Mouse (Mus musculus): ENCODE results near the gene Stag1. TPM values are rescaled to one million over a fixed set of nuclear protein-coding genes. Genes with fewer than 3 reads are reported as not detected.

Stag1 gene
- polyA plus RNA-seq, 1 experiment from 2014 or later = 44.7 TPM

GRCm38 (mm10) chr9:100990609-100991008 is 393.0 kb downstream of the Stag1 start:
- Histone ChIP-seq H3K4me3 (no peak overlapping the region), H3K27me3 (no peaks in the 10 kb centered on the region), H3K9me3 (no peaks in the 10 kb centered on the region), H3K9ac (no peak overlapping the region), H3K36me3 (peaks cover 60% of the 10 kb centered on the region), H3K4me2 (no peak overlapping the region), H3K27ac (no peak overlapping the region), H3K4me1 (replicated peaks) (no peaks in the 10 kb centered on the region)
- ATAC-seq (ENCODE audit: low FRiP score) = no peak
- 91% methylated on average over 5 of the region's 5 CpGs for WGBS

GRCm38 (mm10) chr9:100991321-100991720 is 393.7 kb downstream of the Stag1 start:
- no peak for ATAC-seq (ENCODE audit: low FRiP score)
- Histone ChIP-seq H3K27me3 (no peaks in the 10 kb centered on the region), H3K9me3 (no peaks in the 10 kb centered on the region), H3K36me3 (peaks cover 59% of the 10 kb centered on the region), H3K27ac (no peak overlapping the region), H3K9ac (no peak overlapping the region), H3K4me1 (replicated peaks) (no peaks in the 10 kb centered on the region), H3K4me3 (no peak overlapping the region), H3K4me2 (no peak overlapping the region)
- WGBS = 94% methylated on average over 2 of the region's 2 CpGs

- H3K27me3 ChIP-seq = no peaks in the 10 kb centered on the region
- H3K9ac ChIP-seq = no peak overlapping the region
- ATAC-seq (ENCODE audit: low FRiP score) = no peak
- H3K4me3 ChIP-seq = no peak overlapping the region
- no peaks in the 10 kb centered on the region for H3K9me3 ChIP-seq
- no peak overlapping the region for H3K27ac ChIP-seq
- no peaks in the 10 kb centered on the region for H3K4me1 ChIP-seq (replicated peaks)
- 79% methylated on average over 2 of the region's 2 CpGs for WGBS
- H3K4me2 ChIP-seq = no peak overlapping the region
- H3K36me3 ChIP-seq = peaks cover 57% of the 10 kb centered on the region
Observed at GRCm38 (mm10) chr9:100992191-100992590, 394.6 kb downstream of the Stag1 start.

- H3K27me3 ChIP-seq = no peaks in the 10 kb centered on the region
- H3K9me3 ChIP-seq = no peaks in the 10 kb centered on the region
- peaks cover 59% of the 10 kb centered on the region for H3K36me3 ChIP-seq
- 88% methylated on average over 4 of the region's 4 CpGs for WGBS
- H3K4me2 ChIP-seq = no peak overlapping the region
- H3K4me3 ChIP-seq = no peak overlapping the region
- no peaks in the 10 kb centered on the region for H3K4me1 ChIP-seq (replicated peaks)
- no peak for ATAC-seq (ENCODE audit: low FRiP score)
- no peak overlapping the region for H3K9ac ChIP-seq
- H3K27ac ChIP-seq = no peak overlapping the region
Observed at GRCm38 (mm10) chr9:100993937-100994336, 396.3 kb downstream of the Stag1 start.

GRCm38 (mm10) chr9:100997138-100997537 is 399.5 kb downstream of the Stag1 start:
- no peak for ATAC-seq (ENCODE audit: low FRiP score)
- Histone ChIP-seq H3K4me3 (no peak overlapping the region), H3K4me1 (replicated peaks) (no peaks in the 10 kb centered on the region), H3K9me3 (no peaks in the 10 kb centered on the region), H3K36me3 (peaks cover 51% of the 10 kb centered on the region), H3K4me2 (no peak overlapping the region), H3K27ac (no peak overlapping the region), H3K27me3 (no peaks in the 10 kb centered on the region), H3K9ac (no peak overlapping the region)
- WGBS = 94% methylated on average over 2 of the region's 2 CpGs

- H3K4me1 ChIP-seq (replicated peaks) = no peaks in the 10 kb centered on the region
- H3K27ac ChIP-seq = no peak overlapping the region
- 92% methylated on average over 4 of the region's 4 CpGs for WGBS
- no peak for ATAC-seq (ENCODE audit: low FRiP score)
- no peak overlapping the region for H3K4me3 ChIP-seq
- H3K4me2 ChIP-seq = no peak overlapping the region
- no peak overlapping the region for H3K9ac ChIP-seq
- H3K9me3 ChIP-seq = no peaks in the 10 kb centered on the region
- H3K36me3 ChIP-seq = peaks cover 37% of the 10 kb centered on the region
- H3K27me3 ChIP-seq = no peaks in the 10 kb centered on the region
Observed at GRCm38 (mm10) chr9:101002053-101002452, 404.5 kb downstream of the Stag1 start.

GRCm38 (mm10) chr9:101002841-101003240 is 405.2 kb downstream of the Stag1 start:
- H3K36me3 ChIP-seq = peaks cover 37% of the 10 kb centered on the region
- no peak for ATAC-seq (ENCODE audit: low FRiP score)
- H3K27me3 ChIP-seq = no peaks in the 10 kb centered on the region
- no peak overlapping the region for H3K27ac ChIP-seq
- H3K4me2 ChIP-seq = no peak overlapping the region
- no peak overlapping the region for H3K9ac ChIP-seq
- H3K9me3 ChIP-seq = no peaks in the 10 kb centered on the region
- 94% methylated on average over 8 of the region's 8 CpGs for WGBS
- no peaks in the 10 kb centered on the region for H3K4me1 ChIP-seq (replicated peaks)
- H3K4me3 ChIP-seq = no peak overlapping the region

- Histone ChIP-seq H3K4me1 (replicated peaks) (no peaks in the 10 kb centered on the region), H3K9me3 (no peaks in the 10 kb centered on the region), H3K4me3 (no peak overlapping the region), H3K27ac (no peak overlapping the region), H3K4me2 (no peak overlapping the region), H3K36me3 (peaks cover 33% of the 10 kb centered on the region), H3K27me3 (no peaks in the 10 kb centered on the region), H3K9ac (no peak overlapping the region)
- 93% methylated on average over 5 of the region's 5 CpGs for WGBS
- ATAC-seq (ENCODE audit: low FRiP score) = no peak
Observed at GRCm38 (mm10) chr9:101003302-101003701, 405.7 kb downstream of the Stag1 start.

GRCm38 (mm10) chr9:101005866-101006265 is 408.3 kb downstream of the Stag1 start:
- Histone ChIP-seq H3K4me1 (replicated peaks) (no peaks in the 10 kb centered on the region), H3K27ac (no peak overlapping the region), H3K36me3 (peaks cover 25% of the 10 kb centered on the region), H3K27me3 (no peaks in the 10 kb centered on the region), H3K9ac (no peak overlapping the region), H3K4me3 (no peak overlapping the region), H3K4me2 (no peak overlapping the region), H3K9me3 (no peaks in the 10 kb centered on the region)
- 84% methylated on average over 4 of the region's 4 CpGs for WGBS
- ATAC-seq (ENCODE audit: low FRiP score) = no peak

Other genes starting within 250 kb of the Stag1 start
- 0.53 and 0.63 TPM in 2 replicates for gene Il20rb, start 111.0 kb upstream of the Stag1 start, polyA plus RNA-seq (2015; fragmentation: Nextera tagmentation; extraction: Ambion mirVana)
- gene Nck1, start 51.7 kb upstream of the Stag1 start, polyA plus RNA-seq (2015; fragmentation: Nextera tagmentation; extraction: Ambion mirVana) = 64.3 and 66.5 TPM in 2 replicates
- 15.4 and 16.6 TPM in 2 replicates for gene Slc35g2, start 26.7 kb upstream of the Stag1 start, polyA plus RNA-seq (2015; fragmentation: Nextera tagmentation; extraction: Ambion mirVana)

Data from hindbrain, embryonic 13.5 days (tissue).